Mouse (Mus musculus): Measurements from ENCODE around the gene Gm49318.
A peak's percentile ranks its signal among the peaks of the same experiment; 100 is the strongest.
"Not testable (repeated sequence)": the region's sequence is repeated elsewhere in the genome, so short reads cannot be mapped to it uniquely, and the experiment has no call there.

The Gm49318 gene

GRCm38 (mm10) chr9:22070791-22071573 is at the start of gene Gm49318, which contains the start of gene Zfp653:
TSS of gene Gm49318 (minus strand) at chr9:22071259.
TSS of gene Zfp653 (minus strand) at chr9:22071376.
- DNase-seq = peak; percentile 100

DNA sequence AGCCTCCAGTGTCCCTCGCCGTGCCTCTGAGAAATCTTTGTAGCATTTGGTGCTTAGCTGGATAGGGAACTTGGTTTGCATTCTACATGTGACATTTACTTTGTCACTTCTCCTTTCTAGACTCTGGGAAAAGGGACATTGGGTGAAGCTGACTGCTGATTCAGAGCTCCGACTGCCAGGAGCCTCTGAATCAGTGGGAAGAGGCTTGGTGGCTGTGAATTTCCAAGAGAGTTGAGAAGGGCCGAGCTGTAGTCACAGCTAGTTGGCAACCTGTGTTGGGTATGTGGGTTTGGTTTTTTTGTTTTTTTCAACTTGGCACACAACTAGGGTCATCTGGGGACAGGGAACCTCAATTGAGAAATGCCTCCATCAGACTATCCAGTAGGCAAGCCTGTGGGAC is 48.5 kb upstream of the Gm49318 start:
- peak; percentile 93 for DNase-seq

DNA sequence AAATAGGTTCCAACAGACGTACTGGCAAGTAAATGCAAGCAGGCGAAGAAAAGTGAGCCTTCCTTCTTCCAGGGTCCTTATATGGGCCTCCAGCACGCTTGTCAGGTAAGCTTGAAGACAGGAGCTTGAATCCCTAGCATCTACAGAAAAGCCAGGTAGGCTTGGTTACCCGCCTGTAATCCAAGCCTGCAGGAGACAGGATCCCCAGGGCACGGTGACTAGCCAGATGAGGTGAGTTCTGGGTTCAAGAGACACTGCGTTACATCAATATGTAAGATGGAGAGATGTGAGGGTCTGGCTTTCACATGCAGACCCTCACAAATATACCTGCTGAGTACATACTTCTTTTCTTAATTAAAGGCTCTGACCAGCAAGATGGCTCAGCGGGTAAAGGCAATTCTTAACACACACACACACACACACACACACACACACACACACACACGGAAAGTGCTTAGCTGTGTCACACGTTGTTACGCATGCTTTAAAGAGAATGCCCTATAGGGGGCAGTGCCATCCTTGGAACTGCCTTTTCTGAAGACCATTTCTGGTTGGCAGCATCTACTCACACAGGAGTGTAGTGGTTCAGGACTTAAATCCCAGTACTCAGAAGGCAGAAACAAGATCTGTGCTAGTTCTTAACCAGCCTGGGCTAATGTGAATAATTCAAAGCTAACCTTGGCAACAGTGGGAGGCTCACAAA is 46.8 kb upstream of the Gm49318 start:
- DNase-seq = peak; percentile 87

GRCm38 (mm10) chr9:22116740-22117426 is 45.8 kb upstream of the Gm49318 start, which contains the start of gene Elof1:
TSS of gene Elof1 (minus strand) at chr9:22117172.
- DNase-seq = peak; percentile 99

- DNase-seq = no peak
Measured at GRCm38 (mm10) chr9:22116086-22116485, 45.0 kb upstream of the Gm49318 start.

- DNase-seq = no peak
Measured at GRCm38 (mm10) chr9:22115635-22116034, 44.6 kb upstream of the Gm49318 start.

GRCm38 (mm10) chr9:22108194-22108593 is 37.1 kb upstream of the Gm49318 start:
- peak; percentile 91 for DNase-seq

DNA sequence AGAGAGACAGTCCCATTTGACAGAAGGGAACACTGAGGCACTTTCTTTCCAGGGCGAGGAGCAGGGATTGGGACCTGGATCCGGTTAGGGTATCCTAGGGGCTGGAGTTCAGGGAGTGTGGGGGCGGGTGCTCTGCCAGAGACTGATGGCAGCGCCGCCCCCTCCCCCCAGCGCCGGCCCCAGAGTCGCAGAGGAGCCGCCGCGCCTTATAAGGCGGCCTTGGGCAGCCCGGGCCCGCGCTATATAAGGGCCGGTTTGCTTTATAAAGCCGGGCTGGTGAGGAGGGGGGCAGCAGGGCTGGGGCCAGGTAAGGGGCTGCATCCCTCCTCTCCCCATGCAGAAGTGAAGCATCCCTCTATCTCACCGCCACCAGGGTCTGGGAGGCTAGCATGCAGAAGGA is 28.9 kb upstream of the Gm49318 start:
- DNase-seq = no peak

DNA sequence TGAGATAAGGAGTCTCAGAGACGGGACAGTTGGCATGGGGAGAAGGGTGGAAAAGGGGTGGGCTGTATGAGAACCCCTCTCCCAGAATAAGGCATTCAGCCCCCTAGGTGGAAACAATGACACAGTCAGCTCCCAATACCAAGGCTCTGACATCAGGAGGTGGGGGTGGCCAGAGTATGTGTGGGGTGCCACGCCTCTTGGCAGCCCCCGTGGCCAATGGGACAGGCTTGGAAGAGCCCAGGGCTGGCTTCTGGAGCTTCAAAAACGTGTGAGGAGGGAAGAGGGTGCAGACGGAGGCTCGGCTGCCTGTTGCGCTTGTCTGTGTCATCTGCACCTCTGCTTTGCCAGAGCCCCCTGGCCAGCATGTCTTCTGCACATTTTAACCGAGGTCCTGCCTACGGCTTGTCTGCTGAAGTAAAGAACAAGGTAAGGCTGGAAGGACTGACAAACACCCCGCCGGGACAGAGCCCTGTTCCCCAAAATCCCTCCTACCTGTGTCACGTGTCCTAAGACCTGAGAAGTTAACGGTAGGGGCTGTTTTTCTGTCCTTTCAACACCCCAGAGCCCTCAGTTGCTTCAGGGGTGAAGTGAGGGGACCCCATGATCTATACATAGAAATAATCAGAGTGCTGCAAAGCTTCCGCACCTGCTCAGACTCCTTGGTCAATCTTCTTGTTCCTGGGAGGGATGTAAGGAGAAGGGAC is 28.1 kb upstream of the Gm49318 start, which contains the start of gene Cnn1:
TSS of gene Cnn1 (plus strand) at position 224 of the 704 bp plus-strand sequence.
- peak; percentile 92 for DNase-seq

- peak; percentile 98 for DNase-seq
Measured at GRCm38 (mm10) chr9:22095854-22096307, 24.8 kb upstream of the Gm49318 start.

- no peak for DNase-seq
Measured at GRCm38 (mm10) chr9:22092746-22093145, 21.7 kb upstream of the Gm49318 start.

DNA sequence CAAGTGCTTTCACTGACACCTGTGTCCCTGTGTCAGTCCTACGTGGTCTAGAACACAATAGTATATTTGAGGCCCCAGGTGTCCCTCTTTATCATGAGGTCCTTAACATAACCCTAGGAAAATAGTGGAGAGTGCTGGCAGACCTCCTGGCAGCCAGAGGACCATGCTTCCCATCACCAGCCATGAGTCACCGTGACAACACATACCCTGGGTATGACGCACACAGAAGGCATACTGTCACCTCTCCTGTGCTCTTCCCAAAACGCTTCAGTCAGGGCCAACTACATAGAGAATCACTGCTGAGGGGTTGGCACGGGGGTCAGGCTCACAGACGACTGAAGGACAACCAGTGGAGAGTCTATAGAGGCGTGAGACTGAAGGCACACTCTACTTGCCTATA is 18.9 kb upstream of the Gm49318 start:
- no peak for DNase-seq

GRCm38 (mm10) chr9:22089281-22089680 is 18.2 kb upstream of the Gm49318 start:
- no peak for DNase-seq

DNA sequence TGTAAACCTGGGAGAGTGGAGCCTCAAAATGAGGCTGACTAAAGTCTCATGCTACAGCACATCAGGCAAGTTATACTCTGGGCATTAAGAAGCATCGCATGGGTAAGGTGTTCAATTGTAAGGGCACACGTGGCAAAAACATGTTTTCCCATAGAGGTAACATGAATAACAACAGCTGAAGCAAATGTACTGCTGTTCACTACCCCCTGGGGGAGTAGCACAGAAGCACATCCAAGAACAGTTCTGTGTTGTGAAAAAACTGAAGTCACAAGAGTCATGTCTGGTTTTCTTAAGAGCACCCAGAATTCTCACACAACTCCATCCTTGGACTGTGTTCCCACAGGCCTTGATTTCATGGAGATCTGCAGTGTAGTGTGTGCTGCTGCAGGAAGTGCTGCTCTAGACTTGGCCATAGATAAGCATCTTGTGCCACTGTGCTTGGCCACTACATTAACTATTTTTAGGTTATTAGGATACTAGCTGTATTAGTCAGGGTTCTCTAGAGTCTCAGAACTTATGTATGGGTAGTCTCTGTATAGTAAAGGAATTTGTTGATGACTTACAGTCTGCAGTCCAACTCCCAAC is 16.1 kb upstream of the Gm49318 start:
- DNase-seq = no peak

DNA sequence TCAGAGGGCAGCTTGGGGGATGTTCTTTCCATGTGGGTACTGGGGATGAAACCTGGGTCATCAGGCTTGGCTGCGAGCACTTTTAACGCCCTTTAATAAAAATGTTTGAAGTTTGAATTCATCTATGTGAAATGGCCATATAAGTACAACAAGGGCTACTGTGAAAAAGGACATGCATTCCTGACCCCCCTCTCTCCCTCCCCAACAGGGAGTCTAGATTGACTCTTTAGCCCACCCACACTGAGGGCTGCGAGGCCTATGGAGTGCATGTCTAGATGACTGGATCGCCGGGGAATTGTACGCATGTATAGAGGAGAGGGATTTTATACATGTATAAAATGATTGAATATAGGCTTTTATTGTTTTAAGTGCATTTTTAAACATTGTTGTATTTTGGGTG is 15.0 kb upstream of the Gm49318 start:
- no peak for DNase-seq

DNA sequence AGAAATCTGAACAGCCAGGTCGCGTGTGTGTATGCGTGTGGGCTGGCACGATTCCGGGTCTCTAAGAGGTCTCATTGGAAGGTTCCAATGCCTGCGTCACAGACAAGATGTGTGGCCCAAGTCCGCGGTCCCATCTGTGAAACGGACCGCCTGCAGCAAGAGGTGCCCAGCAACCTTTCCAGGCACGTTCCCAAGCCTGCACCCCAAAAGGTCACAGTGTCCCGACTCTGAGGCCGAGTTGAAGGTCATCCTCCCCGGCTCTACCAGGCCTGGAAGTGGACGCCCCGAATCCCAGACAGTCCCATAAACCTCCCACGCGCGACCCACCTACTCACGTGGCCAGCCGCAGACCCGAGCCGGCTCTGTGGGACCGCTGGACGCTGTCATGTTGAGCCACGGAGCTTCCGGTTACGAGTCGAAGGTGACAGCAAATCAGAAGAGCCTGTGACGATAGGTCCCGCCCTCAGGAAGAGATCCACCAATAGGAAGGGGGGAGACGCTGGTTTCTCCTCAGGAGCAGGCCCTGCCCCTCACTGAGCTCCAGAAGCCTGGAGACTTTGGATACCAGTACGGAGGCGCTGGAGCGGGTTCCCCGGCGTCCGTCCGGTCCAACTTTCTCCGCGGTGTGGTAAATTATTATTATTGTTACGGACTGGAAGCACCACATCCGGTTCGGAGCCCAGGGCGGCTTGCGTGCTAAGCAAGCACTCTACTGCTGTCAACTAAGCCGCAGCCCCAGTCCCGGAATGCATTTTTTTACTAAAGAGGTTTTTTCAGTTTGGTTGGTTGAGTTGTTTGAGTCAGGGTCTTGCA is 14.2 kb upstream of the Gm49318 start, which contains the start of gene Ecsit:
TSS of gene Ecsit (minus strand) at position 417 of the 813 bp plus-strand sequence.
- peak; percentile 100 for DNase-seq

DNA sequence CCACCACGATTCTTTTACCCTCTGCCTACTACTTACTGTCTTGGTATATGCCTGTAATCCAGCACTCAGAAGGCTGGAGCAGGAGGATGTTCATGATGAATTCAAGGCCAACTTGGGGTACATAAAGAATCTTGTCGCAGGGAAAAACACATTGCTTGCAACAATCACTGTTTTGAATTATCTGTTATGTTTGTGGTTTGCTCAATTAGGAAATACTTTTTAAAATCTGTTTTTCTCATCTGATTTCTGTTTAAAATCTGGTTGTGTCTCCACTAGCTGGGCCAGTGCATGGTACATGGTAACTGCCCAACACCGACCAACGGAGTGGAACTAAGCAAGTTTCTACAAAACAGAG is 13.6 kb upstream of the Gm49318 start:
- DNase-seq = no peak

- peak; percentile 82 for DNase-seq
Measured at GRCm38 (mm10) chr9:22076223-22076622, 5.2 kb upstream of the Gm49318 start.

DNA sequence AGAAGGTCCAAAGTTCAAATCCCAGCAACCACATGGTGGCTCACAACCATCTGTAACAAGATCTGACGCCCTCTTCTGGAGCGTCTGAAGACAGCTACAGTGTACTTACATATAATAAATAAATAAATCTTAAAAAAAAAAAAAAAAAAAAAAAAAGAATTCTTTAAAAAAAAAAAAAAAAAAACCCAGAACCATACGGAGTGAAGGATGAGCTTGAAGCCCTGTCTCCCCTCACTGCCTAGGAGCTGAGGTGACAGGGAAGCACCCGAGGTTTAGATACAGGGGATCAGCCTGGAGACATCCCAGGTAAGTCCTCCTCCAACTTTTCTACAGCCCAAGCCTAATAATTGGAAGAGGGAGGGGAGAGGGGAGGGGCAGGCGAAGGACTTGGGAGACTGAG is 4.7 kb upstream of the Gm49318 start:
- not testable (repeated sequence) for DNase-seq

GRCm38 (mm10) chr9:22072276-22072675 is 1.2 kb upstream of the Gm49318 start:
- peak; percentile 93 for DNase-seq

GRCm38 (mm10) chr9:22069881-22070553 is 1.0 kb downstream of the Gm49318 start:
- peak; percentile 85 for DNase-seq

Data from heart, adult 11 months (tissue).